Mouse (Mus musculus) MEL (cell line): Measurements from ENCODE around the gene Pyy. TPM values are rescaled to one million over a fixed set of nuclear protein-coding genes. Genes with fewer than 3 reads are reported as not detected.

Experiments
- DNase-seq: peaks from one replicate; pipeline ENCODE4 v3.0.0; 2011; ENCODE audit warnings: low read depth, low spot score
- H3K27ac ChIP-seq: 2 replicates; pipeline ENCODE4 v1.5.1; 2012; ENCODE audit warnings: low read depth, mild to moderate bottlenecking, control low read depth, low read length, moderate library complexity; ENCODE audit not compliant: control insufficient read depth
- H3K27me3 ChIP-seq, 2 experiments: fragments of 150-350 bp in 1 of 2; sonication (generic) in 1 of 2; 2 replicates each; pipeline ENCODE4 v1.6.1; 2012; ENCODE audit warnings: low read length in 2 of 2, mild to moderate bottlenecking in 2 of 2, improper control_type of control experiment in 1 of 2, moderate library complexity in 1 of 2; ENCODE audit not compliant: insufficient read depth in 2 of 2, control insufficient read depth in 1 of 2
- H3K36me3 ChIP-seq, 2 experiments: 2 replicates each; pipeline ENCODE4 v1.6.1; 2012 to 2014; ENCODE audit warnings: low read length in 2 of 2, improper control_type of control experiment in 1 of 2, inconsistent platforms in 1 of 2, mild to moderate bottlenecking in 1 of 2; ENCODE audit not compliant: insufficient read depth in 2 of 2, control insufficient read depth in 1 of 2
- H3K4me1 ChIP-seq, 2 experiments: fragments of 150-350 bp in 1 of 2; sonication (generic) in 1 of 2; 2 replicates each; pipeline ENCODE4 v1.6.1; 2012; ENCODE audit warnings: low read length in 2 of 2, improper control_type of control experiment in 1 of 2, mild to moderate bottlenecking in 1 of 2; ENCODE audit not compliant: insufficient read depth in 2 of 2, control insufficient read depth in 1 of 2
- H3K4me3 ChIP-seq, 2 experiments: fragments of 150-350 bp in 1 of 2; sonication (generic) in 1 of 2; 2 replicates each; pipeline ENCODE4 v1.5.1; 2012; ENCODE audit warnings: low read depth in 2 of 2, low read length in 2 of 2, mild to moderate bottlenecking in 2 of 2, moderate library complexity in 2 of 2, control low read depth in 1 of 2, improper control_type of control experiment in 1 of 2; ENCODE audit not compliant: control insufficient read depth in 1 of 2, insufficient read depth in 1 of 2
- H3K79me2 ChIP-seq: 2 replicates; pipeline ENCODE4 v1.6.1; 2012; ENCODE audit warnings: mild to moderate bottlenecking, low read length, moderate library complexity; ENCODE audit not compliant: control insufficient read depth, poor library complexity, insufficient read depth
- H3K9ac ChIP-seq: 2 replicates; pipeline ENCODE4 v1.6.1; 2012; ENCODE audit warnings: low read depth, mild to moderate bottlenecking, control low read depth, low read length, moderate library complexity; ENCODE audit not compliant: control insufficient read depth, poor library complexity, severe bottlenecking
- H3K9me3 ChIP-seq: fragments of 150-350 bp; sonication (generic); replicated peaks from 2 replicates; pipeline ENCODE4 v1.6.1; 2012; ENCODE audit warnings: mild to moderate bottlenecking, low read length, improper control_type of control experiment, moderate library complexity; ENCODE audit not compliant: insufficient read depth
- BHLHE40 ChIP-seq: IDR thresholded peaks from 2 replicates; pipeline ENCODE4 v1.6.1; 2012; ENCODE audit warnings: low read depth, mild to moderate bottlenecking, inconsistent platforms, low read length, improper control_type of control experiment, borderline replicate concordance
- CHD2 ChIP-seq: IDR thresholded peaks from 2 replicates; pipeline ENCODE4 v1.6.1; 2011; ENCODE audit warnings: low read length, improper control_type of control experiment
- CTCF ChIP-seq, 3 experiments: IDR thresholded peaks in 2 of 3; conservative IDR thresholded peaks in 1 of 3; 2 replicates each; pipeline ENCODE4 v1.5.1; 2011 to 2012; ENCODE audit warnings: low read length in 3 of 3, low read depth in 2 of 3, mild to moderate bottlenecking in 2 of 3, improper control_type of control experiment in 1 of 3, inconsistent platforms in 1 of 3, mixed read lengths in 1 of 3, moderate library complexity in 1 of 3; ENCODE audit not compliant: control insufficient read depth in 1 of 3, insufficient read depth in 1 of 3, poor library complexity in 1 of 3, severe bottlenecking in 1 of 3
- E2F4 ChIP-seq: IDR thresholded peaks from 2 replicates; pipeline ENCODE4 v1.6.1; 2011; ENCODE audit warnings: low read depth, low read length, improper control_type of control experiment, borderline replicate concordance
- ELF1 ChIP-seq: IDR thresholded peaks from 2 replicates; pipeline ENCODE4 v1.6.1; 2014; ENCODE audit warnings: low read depth, mild to moderate bottlenecking, inconsistent platforms, low read length, improper control_type of control experiment, moderate library complexity
- ETS1 ChIP-seq: IDR thresholded peaks from 2 replicates; pipeline ENCODE4 v1.6.1; 2012; ENCODE audit warnings: low read depth, mild to moderate bottlenecking, inconsistent platforms, low read length, improper control_type of control experiment, moderate library complexity
- GABPA ChIP-seq: IDR thresholded peaks from 2 replicates; pipeline ENCODE4 v1.6.1; 2012; ENCODE audit warnings: low read depth, mild to moderate bottlenecking, inconsistent platforms, low read length, improper control_type of control experiment, moderate library complexity
- GATA1 ChIP-seq: IDR thresholded peaks from 2 replicates; pipeline ENCODE4 v1.6.1; 2011; ENCODE audit warnings: low read depth, low read length, improper control_type of control experiment
- HCFC1 ChIP-seq: IDR thresholded peaks from 2 replicates; pipeline ENCODE4 v1.6.1; 2012; ENCODE audit warnings: low read depth, mild to moderate bottlenecking, inconsistent platforms, low read length, improper control_type of control experiment, moderate library complexity
- JUND ChIP-seq: IDR thresholded peaks from 2 replicates; pipeline ENCODE4 v1.6.1; 2011; ENCODE audit warnings: low read depth, mild to moderate bottlenecking, improper control_type of control experiment, low read length
- KAT2A ChIP-seq: conservative IDR thresholded peaks from 2 replicates; pipeline ENCODE4 v1.6.1; 2012; ENCODE audit warnings: low read depth, low read length, improper control_type of control experiment, inconsistent platforms
- MAFK ChIP-seq: IDR thresholded peaks from 2 replicates; pipeline ENCODE4 v1.6.1; 2011; ENCODE audit warnings: low read depth, mild to moderate bottlenecking, low read length, improper control_type of control experiment, borderline replicate concordance
- MAZ ChIP-seq: IDR thresholded peaks from 2 replicates; pipeline ENCODE4 v1.6.1; 2012; ENCODE audit warnings: low read depth, mild to moderate bottlenecking, inconsistent platforms, low read length, improper control_type of control experiment
- MEF2A ChIP-seq: IDR thresholded peaks from 2 replicates; pipeline ENCODE4 v1.6.1; 2014; ENCODE audit warnings: low read depth, mild to moderate bottlenecking, inconsistent platforms, low read length, improper control_type of control experiment; ENCODE audit not compliant: poor library complexity, insufficient replicate concordance, severe bottlenecking; ENCODE audit errors: extremely low read depth
- MXI1 ChIP-seq: IDR thresholded peaks from 2 replicates; pipeline ENCODE4 v1.6.1; 2011; ENCODE audit warnings: mild to moderate bottlenecking, low read depth, low read length, improper control_type of control experiment
- MYB ChIP-seq: IDR thresholded peaks from 2 replicates; pipeline ENCODE4 v1.6.1; 2011; ENCODE audit warnings: mild to moderate bottlenecking, low read depth, low read length, improper control_type of control experiment
- MYC ChIP-seq: IDR thresholded peaks from 2 replicates; pipeline ENCODE4 v1.6.1; 2011; ENCODE audit warnings: low read depth, mild to moderate bottlenecking, low read length, improper control_type of control experiment, moderate library complexity
- NELFE ChIP-seq: IDR thresholded peaks from 2 replicates; pipeline ENCODE4 v1.6.1; 2011; ENCODE audit warnings: low read depth, low read length, improper control_type of control experiment
- NRF1 ChIP-seq: IDR thresholded peaks from 2 replicates; pipeline ENCODE4 v1.6.1; 2014; ENCODE audit warnings: low read depth, mild to moderate bottlenecking, inconsistent platforms, low read length, improper control_type of control experiment, moderate library complexity; ENCODE audit not compliant: poor library complexity, insufficient read depth, severe bottlenecking
- POLR2A ChIP-seq, 2 experiments: IDR thresholded peaks; 2 replicates each; pipeline ENCODE4 v1.6.1; 2011 to 2012; ENCODE audit warnings: low read length in 2 of 2, mild to moderate bottlenecking in 2 of 2, control low read depth in 1 of 2, improper control_type of control experiment in 1 of 2, low read depth in 1 of 2, moderate library complexity in 1 of 2; ENCODE audit not compliant: control insufficient read depth in 1 of 2, insufficient read depth in 1 of 2, poor library complexity in 1 of 2
- POLR2AphosphoS2 ChIP-seq: IDR thresholded peaks from 2 replicates; pipeline ENCODE4 v1.6.1; 2011; ENCODE audit warnings: low read length, improper control_type of control experiment
- POLR2AphosphoS5 ChIP-seq: IDR thresholded peaks from 2 replicates; pipeline ENCODE4 v1.6.1; 2012; ENCODE audit warnings: low read depth, borderline replicate concordance, mild to moderate bottlenecking, inconsistent platforms, low read length, moderate library complexity, mixed read lengths
- RCOR1 ChIP-seq: IDR thresholded peaks from 2 replicates; pipeline ENCODE4 v1.6.1; 2012; ENCODE audit warnings: low read depth, mild to moderate bottlenecking, inconsistent platforms, low read length, improper control_type of control experiment
- SMC3 ChIP-seq: IDR thresholded peaks from 2 replicates; pipeline ENCODE4 v1.6.1; 2011; ENCODE audit warnings: low read depth, low read length, improper control_type of control experiment
- USF1 ChIP-seq: IDR thresholded peaks from 2 replicates; pipeline ENCODE4 v1.6.1; 2014; ENCODE audit warnings: low read depth, mild to moderate bottlenecking, inconsistent platforms, low read length, improper control_type of control experiment, moderate library complexity
- ZC3H11A ChIP-seq: IDR thresholded peaks from 2 replicates; pipeline ENCODE4 v1.6.1; 2012; ENCODE audit warnings: low read depth, mild to moderate bottlenecking, inconsistent platforms, low read length, improper control_type of control experiment
- ZKSCAN1 ChIP-seq: IDR thresholded peaks from 2 replicates; pipeline ENCODE4 v1.6.1; 2012; ENCODE audit warnings: low read depth, mild to moderate bottlenecking, inconsistent platforms, low read length, improper control_type of control experiment, moderate library complexity
- polyA plus RNA-seq, 2 experiments: library from polyadenylated mRNA; stranded (reverse) in 1 of 2; unstranded in 1 of 2; fragments of >175 nt in 1 of 2; fragments of >200 nt in 1 of 2; gene quantifications; 2 replicates each; pipeline versions ENCODE4 v1.2.1 to v1.2.4; 2012; ENCODE audit warnings: low replicate concordance in 2 of 2, low read depth in 1 of 2; ENCODE audit not compliant: insufficient read length in 2 of 2, insufficient read depth in 1 of 2, missing spikeins in 1 of 2
- total RNA-seq: library from RNA; depleted of rRNA; stranded (reverse); fragments of 300-350 nt; gene quantifications from 2 replicates; pipeline ENCODE4 v1.2.3, GENCODE M21; 2012

Gene Pyy
- total and polyA plus RNA-seq, 3 experiments = not detected

GRCm38 (mm10) chr11:102086331-102086730 lies 21.3 kb downstream of the Pyy start:
- no peaks in the 10 kb centered on the region for H3K27me3 ChIP-seq
- no peak overlapping the region for H3K9ac ChIP-seq
- no peak overlapping the region for H3K4me3 ChIP-seq
- H3K79me2 ChIP-seq = peaks cover 2% of the 10 kb centered on the region; the same call in 1 of the 2 replicates
- peaks cover 5 to 12% of the 10 kb centered on the region in 2 experiments; a peak in 3 of 4 replicates for H3K4me1 ChIP-seq
- H3K27ac ChIP-seq = no peak overlapping the region
- H3K9me3 ChIP-seq = no peaks in the 10 kb centered on the region
- H3K36me3 ChIP-seq = peaks cover 0 to 10% of the 10 kb centered on the region in 2 experiments; a peak in 2 of 4 replicates
- peak; percentile 46 for DNase-seq
- no peak for TF ChIP-seq ZKSCAN1
- TF ChIP-seq MAZ = no peak
- TF ChIP-seq MXI1 = no peak
- peak; percentile 6 to 15 (median 9); a peak in 2 of 6 replicates for TF ChIP-seq CTCF (IDR thresholded peaks at IDR 0.05 in 2 of 3, conservative IDR thresholded peaks at IDR 0.05 in 1 of 3; ENCODE audit: control insufficient read depth in 1 of 3, insufficient read depth in 1 of 3, low read depth in 2 of 3, low read length in 3 of 3, poor library complexity in 1 of 3, severe bottlenecking in 1 of 3)
- no peak for TF ChIP-seq ETS1
- no peak for TF ChIP-seq SMC3

- Histone ChIP-seq H3K27ac (no peak overlapping the region), H3K36me3 (peaks cover 0 to 4% of the 10 kb centered on the region in 2 experiments; a peak in 1 of 4 replicates), H3K79me2 (peaks cover 2% of the 10 kb centered on the region; the same call in 1 of the 2 replicates), H3K9me3 (no peaks in the 10 kb centered on the region), H3K4me1 (peaks cover 0 to 7% of the 10 kb centered on the region in 2 experiments; a peak in 1 of 4 replicates), H3K4me3 (no peak overlapping the region), H3K27me3 (no peaks in the 10 kb centered on the region), H3K9ac (no peak overlapping the region)
- DNase-seq = no peak
- TF ChIP-seq CTCF (IDR thresholded peaks at IDR 0.05 in 2 of 3, conservative IDR thresholded peaks at IDR 0.05 in 1 of 3; ENCODE audit: control insufficient read depth in 1 of 3, insufficient read depth in 1 of 3, low read depth in 2 of 3, low read length in 3 of 3, poor library complexity in 1 of 3, severe bottlenecking in 1 of 3) (no peak), GATA1 (no peak), MYB (no peak), HCFC1 (no peak), JUND (no peak), ZC3H11A (no peak), POLR2AphosphoS5 (no peak), RCOR1 (no peak), POLR2AphosphoS2 (no peak), GABPA (no peak)
Measured at GRCm38 (mm10) chr11:102084159-102084558, 23.5 kb downstream of the Pyy start.

- Histone ChIP-seq H3K27me3 (no peaks in the 10 kb centered on the region), H3K4me3 (no peak overlapping the region), H3K9ac (no peak overlapping the region), H3K36me3 (peaks cover 0 to 4% of the 10 kb centered on the region in 2 experiments; a peak in 1 of 4 replicates)
- TF ChIP-seq NELFE = no peak
- no peak for TF ChIP-seq POLR2A (IDR thresholded peaks at IDR 0.05; ENCODE audit: control insufficient read depth in 1 of 2, insufficient read depth in 1 of 2, low read depth in 1 of 2, low read length in 2 of 2, poor library complexity in 1 of 2)
- TF ChIP-seq ZKSCAN1 = no peak
- TF ChIP-seq CHD2 = no peak
- TF ChIP-seq E2F4 = no peak
- no peak for TF ChIP-seq USF1
- TF ChIP-seq GABPA = no peak
- TF ChIP-seq GATA1 = no peak
- no peak for TF ChIP-seq MAFK
- TF ChIP-seq MEF2A = no peak
- no peak for TF ChIP-seq BHLHE40
- no peak for TF ChIP-seq ELF1
- TF ChIP-seq NRF1 = no peak
- no peak for TF ChIP-seq MYC
- no peak for TF ChIP-seq KAT2A
- TF ChIP-seq, all 39 proteins: peak for 0
- Histone ChIP-seq H3K27ac (no peak overlapping the region), H3K79me2 (peaks cover 2% of the 10 kb centered on the region; the same call in 1 of the 2 replicates), H3K4me1 (peaks cover 0 to 7% of the 10 kb centered on the region in 2 experiments; a peak in 1 of 4 replicates), H3K9me3 (no peaks in the 10 kb centered on the region)
- DNase-seq = no peak
Measured at GRCm38 (mm10) chr11:102083193-102083592, 24.4 kb downstream of the Pyy start.
